Comparison of ENCODE assay signal across 30 mouse cellular contexts in genomic region chr6:24272821-24273220, GRCm38 (mm10).
DNase-seq lines count a peak whose midpoint lies in the region; ATAC-seq and TF ChIP-seq lines count a peak whose summit lies in the region.
"Had no signal": no experiment of that assay in that cellular context is flagged by ENCODE, and none has a peak within 500 bp of the region (broad histone marks: within the 10 kb centered on the region; RNA-seq: fewer than 3 reads in every experiment).

No protein-coding gene starts in this region.

- no peak overlapping the region for H3K27ac ChIP-seq in midbrain, embryonic 14.5 days (replicated peaks; ENCODE audit: low read depth, low read length)
- no peak overlapping the region for H3K27ac ChIP-seq in midbrain, embryonic 13.5 days
- no peak overlapping the region for H3K27ac ChIP-seq in heart, embryonic 11.5 days (ENCODE audit: low read depth, low read length)
- H3K27ac ChIP-seq: embryonic facial prominence, embryonic 12.5 days; heart, embryonic 15.5 days; kidney, embryonic 15.5 days; left cerebral cortex, adult 2 months; limb, embryonic 15.5 days; liver, embryonic 15.5 days; lung, embryonic 15.5 days; neural tube, embryonic 12.5 days had no signal

- no peaks in the 10 kb centered on the region for H3K27me3 ChIP-seq in midbrain, embryonic 14.5 days (ENCODE audit: control insufficient read depth, insufficient read depth, low read length)
- H3K27me3 ChIP-seq in midbrain, embryonic 13.5 days = no peaks in the 10 kb centered on the region
- H3K27me3 ChIP-seq in heart, embryonic 11.5 days (ENCODE audit: control insufficient read depth, insufficient read depth, low read length) = no peaks in the 10 kb centered on the region
- H3K27me3 ChIP-seq: embryonic facial prominence, embryonic 12.5 days; heart, embryonic 15.5 days; kidney, embryonic 15.5 days; limb, embryonic 15.5 days; liver, embryonic 15.5 days; lung, embryonic 15.5 days; neural tube, embryonic 12.5 days had no signal

- no peaks in the 10 kb centered on the region for H3K9me3 ChIP-seq in midbrain, embryonic 14.5 days (ENCODE audit: control insufficient read depth, low read length)
- no peaks in the 10 kb centered on the region for H3K9me3 ChIP-seq in midbrain, embryonic 13.5 days
- no peaks in the 10 kb centered on the region for H3K9me3 ChIP-seq in heart, embryonic 11.5 days (replicated peaks; ENCODE audit: control insufficient read depth, low read length)
- H3K9me3 ChIP-seq: embryonic facial prominence, embryonic 12.5 days; heart, embryonic 15.5 days; kidney, embryonic 15.5 days; limb, embryonic 15.5 days; liver, embryonic 15.5 days; lung, embryonic 15.5 days; neural tube, embryonic 12.5 days had no signal

- no peaks in the 10 kb centered on the region for H3K36me3 ChIP-seq in midbrain, embryonic 14.5 days (ENCODE audit: control insufficient read depth, insufficient read depth, low read length)
- H3K36me3 ChIP-seq in midbrain, embryonic 13.5 days = no peaks in the 10 kb centered on the region
- no peaks in the 10 kb centered on the region for H3K36me3 ChIP-seq in heart, embryonic 11.5 days (ENCODE audit: control insufficient read depth, insufficient read depth, low read length)
- H3K36me3 ChIP-seq: embryonic facial prominence, embryonic 12.5 days; heart, embryonic 15.5 days; kidney, embryonic 15.5 days; limb, embryonic 15.5 days; liver, embryonic 15.5 days; lung, embryonic 15.5 days; neural tube, embryonic 12.5 days had no signal

- H3K4me3 ChIP-seq in midbrain, embryonic 14.5 days (replicated peaks; ENCODE audit: low read depth, low read length) = no peak overlapping the region
- no peak overlapping the region for H3K4me3 ChIP-seq in midbrain, embryonic 13.5 days (replicated peaks)
- no peak overlapping the region for H3K4me3 ChIP-seq in heart, embryonic 11.5 days (ENCODE audit: low read depth, low read length)
- H3K4me3 ChIP-seq: embryonic facial prominence, embryonic 12.5 days; heart, embryonic 15.5 days; kidney, embryonic 15.5 days; left cerebral cortex, adult 2 months; limb, embryonic 15.5 days; liver, embryonic 15.5 days; lung, embryonic 15.5 days; neural tube, embryonic 12.5 days had no signal

- no peak overlapping the region for H3K4me2 ChIP-seq in midbrain, embryonic 14.5 days (ENCODE audit: low read length)
- H3K4me2 ChIP-seq in midbrain, embryonic 13.5 days (replicated peaks) = no peak overlapping the region
- H3K4me2 ChIP-seq in heart, embryonic 11.5 days = no peak overlapping the region
- H3K4me2 ChIP-seq: embryonic facial prominence, embryonic 12.5 days; heart, embryonic 15.5 days; kidney, embryonic 15.5 days; limb, embryonic 15.5 days; liver, embryonic 15.5 days; lung, embryonic 15.5 days; neural tube, embryonic 12.5 days had no signal

- no peak for TF ChIP-seq CTCF in brain, embryonic 14.5 days (IDR thresholded peaks at IDR 0.05; ENCODE audit: borderline replicate concordance, extremely low read depth, insufficient read depth, insufficient read length)

- no peak for DNase-seq in frontal cortex, postnatal 14 days (ENCODE audit: low spot score in 2 of 2)
- peak; percentile 12 for DNase-seq in midbrain, embryonic 14.5 days
- peak; percentile 39 for DNase-seq in brain, embryonic 14.5 days (ENCODE audit: low read depth)
- peak; percentile 25 for DNase-seq in layer of hippocampus, adult 9-11 months
- DNase-seq in kidney, adult 11 months = no peak
- DNase-seq: adrenal gland, postnatal 25 days; cerebellum, adult 18-20 months; cerebellum, postnatal 14 days; gastrocnemius, postnatal 36 days; heart, postnatal 4 days; kidney, postnatal 36 days; left cerebral cortex, postnatal 4 days; lung, postnatal 4 days; retina, postnatal 1 day; right cerebral cortex, postnatal 4 days; thymus, adult 18-20 months; thymus, postnatal 36 days had no signal

- no peak for TF ChIP-seq POLR2A in brain, embryonic 14.5 days (IDR thresholded peaks at IDR 0.05; ENCODE audit: borderline replicate concordance, extremely low read depth, insufficient read depth, insufficient read length, poor library complexity, severe bottlenecking)

- no peak overlapping the region for H3K9ac ChIP-seq in midbrain, embryonic 14.5 days (replicated peaks; ENCODE audit: low read length)
- H3K9ac ChIP-seq in midbrain, embryonic 13.5 days (replicated peaks) = no peak overlapping the region
- H3K9ac ChIP-seq in heart, embryonic 11.5 days (ENCODE audit: low read depth, low read length) = no peak overlapping the region
- H3K9ac ChIP-seq: embryonic facial prominence, embryonic 12.5 days; heart, embryonic 15.5 days; kidney, embryonic 15.5 days; limb, embryonic 15.5 days; liver, embryonic 15.5 days; lung, embryonic 15.5 days; neural tube, embryonic 12.5 days had no signal

- ATAC-seq in frontal cortex, adult (ENCODE audit: low TSS enrichment) = peak; percentile 88
- no peak for ATAC-seq in midbrain, embryonic 14.5 days (ENCODE audit: low FRiP score, low TSS enrichment)
- ATAC-seq in midbrain, embryonic 13.5 days = no peak
- no peak for ATAC-seq in heart, embryonic 11.5 days (replicated peaks; ENCODE audit: insufficient number of reproducible peaks, low FRiP score, low TSS enrichment)
- ATAC-seq: CD4-positive, CD25-positive, alpha-beta regulatory T cell, adult 4 months; intestine, postnatal 0 days had no signal

- no peaks in the 10 kb centered on the region for H3K4me1 ChIP-seq in midbrain, embryonic 14.5 days (ENCODE audit: control insufficient read depth, insufficient read depth, low read length)
- H3K4me1 ChIP-seq in midbrain, embryonic 13.5 days (replicated peaks) = 0 out of 2 replicates have a peak, but pooled peaks cover under 1% of the 10 kb centered on the region
- H3K4me1 ChIP-seq in heart, embryonic 11.5 days (ENCODE audit: control insufficient read depth, insufficient read depth, low read length) = no peaks in the 10 kb centered on the region
- H3K4me1 ChIP-seq: embryonic facial prominence, embryonic 12.5 days; heart, embryonic 15.5 days; kidney, embryonic 15.5 days; limb, embryonic 15.5 days; liver, embryonic 15.5 days; lung, embryonic 15.5 days; neural tube, embryonic 12.5 days had no signal

- WGBS in midbrain, embryonic 14.5 days = 82% methylated on average over 5 of the region's 5 CpGs
- 79% methylated on average over 5 of the region's 5 CpGs for WGBS in midbrain, embryonic 13.5 days
- WGBS in heart, embryonic 11.5 days (ENCODE audit: insufficient replicate concordance) = 75% methylated on average over 5 of the region's 5 CpGs

Comparison
In these comparisons a context has a peak if more than half of its experiments do, and no peak if none do; other contexts are left out.
1. DNase-seq: peak in midbrain, embryonic 14.5 days (single experiment), brain, embryonic 14.5 days (single experiment) and layer of hippocampus, adult 9-11 months (single experiment); none in frontal cortex, postnatal 14 days (0 of 2) and kidney, adult 11 months (single experiment).